Mouse (Mus musculus): ENCODE measurements around the gene Vdac1.
"Not testable (repeated sequence)": the region's sequence is repeated elsewhere in the genome, so short reads cannot be mapped to it uniquely, and the experiment has no call there.

The Vdac1 gene

DNA sequence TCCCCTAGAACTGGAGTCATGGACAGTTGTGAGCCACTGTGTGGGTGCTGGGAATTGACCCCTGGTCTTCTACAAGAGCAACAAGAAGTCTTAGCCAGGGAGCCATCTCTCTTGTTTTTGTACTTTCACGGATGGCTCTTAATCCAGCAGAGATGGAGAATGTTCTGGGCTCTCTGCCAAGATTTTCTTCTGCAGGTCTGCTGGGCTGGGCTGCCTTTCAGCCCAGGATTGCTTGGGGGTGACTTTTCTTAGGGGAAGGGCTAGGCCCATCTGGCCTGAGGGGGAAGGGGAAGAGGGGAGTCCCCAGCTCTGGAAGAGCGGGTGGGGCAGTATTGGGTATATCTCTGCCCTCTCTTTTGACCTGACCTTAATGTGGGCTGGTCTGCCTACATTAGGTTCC lies 9.9 kb downstream of the Vdac1 start:
- no peak for DNase-seq (ENCODE audit: extremely low spot score, low read depth, low spot score)

DNA sequence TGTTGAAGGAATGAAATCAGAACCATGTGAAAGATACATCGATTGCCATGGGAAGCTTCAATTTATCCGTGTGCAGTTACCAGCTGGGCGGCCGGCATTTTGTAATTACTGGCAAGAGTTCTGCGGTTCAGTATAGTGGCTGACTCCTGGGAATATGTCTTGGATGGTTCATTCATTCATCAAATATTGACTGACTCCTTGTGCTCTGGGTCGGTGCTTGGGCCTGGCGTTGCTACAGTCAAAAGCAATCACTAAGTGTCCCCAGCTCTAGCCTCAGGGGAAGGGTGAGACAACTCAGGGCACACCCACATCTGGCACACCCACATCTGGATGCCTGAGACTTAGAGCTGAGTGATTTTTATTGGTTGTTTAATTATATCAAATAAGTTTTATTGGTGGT lies 13.2 kb downstream of the Vdac1 start:
- no peak for DNase-seq (ENCODE audit: extremely low spot score, low read depth, low spot score)

DNA sequence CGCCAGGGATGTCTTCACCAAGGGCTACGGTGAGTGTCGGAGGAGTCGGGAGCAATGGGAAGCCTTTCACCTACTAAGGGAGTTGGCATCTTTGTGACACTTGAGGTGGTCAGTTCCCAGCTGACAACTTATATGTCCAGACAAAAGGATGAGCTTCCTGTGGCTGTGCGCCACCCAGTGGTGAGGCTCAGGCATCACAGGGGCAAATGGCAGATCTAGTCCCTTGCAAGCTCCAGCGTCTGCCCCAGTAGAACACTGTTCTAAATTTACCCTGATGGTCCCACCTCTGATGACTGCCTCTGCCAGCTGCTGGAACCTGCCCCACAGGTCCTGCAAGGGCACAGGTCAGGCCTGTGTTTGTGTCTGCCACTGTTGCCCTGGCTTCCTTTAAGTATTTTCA lies 13.7 kb downstream of the Vdac1 start:
- no peak for DNase-seq (ENCODE audit: extremely low spot score, low read depth, low spot score)

DNA sequence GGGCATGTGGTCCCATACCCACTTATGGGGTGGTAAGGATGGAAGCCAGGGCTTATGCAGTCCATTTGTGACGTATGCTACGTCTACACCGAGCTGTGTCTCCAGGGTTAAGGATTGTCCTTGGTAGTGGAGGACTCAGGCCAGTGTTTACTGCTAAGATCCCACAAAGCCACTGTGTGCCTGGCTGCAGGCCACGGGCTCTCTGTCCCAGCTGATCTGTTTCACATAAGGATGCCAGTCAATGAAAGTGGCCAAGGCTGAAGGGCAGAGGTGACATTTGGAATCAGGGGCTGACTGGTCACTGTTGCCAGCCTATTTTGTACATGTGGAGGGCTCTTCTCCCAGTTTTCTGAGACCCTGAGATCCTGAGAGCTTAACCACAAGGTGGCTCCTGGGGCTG lies 16.9 kb downstream of the Vdac1 start:
- no peak for DNase-seq (ENCODE audit: extremely low spot score, low read depth, low spot score)

GRCm38 (mm10) chr11:52379241-52379640 lies 18.6 kb downstream of the Vdac1 start:
- DNase-seq (ENCODE audit: extremely low spot score, low read depth, low spot score): no peak

- no peak for DNase-seq (ENCODE audit: extremely low spot score, low read depth, low spot score)
Observed at GRCm38 (mm10) chr11:52383741-52384140, 23.1 kb downstream of the Vdac1 start.

DNA sequence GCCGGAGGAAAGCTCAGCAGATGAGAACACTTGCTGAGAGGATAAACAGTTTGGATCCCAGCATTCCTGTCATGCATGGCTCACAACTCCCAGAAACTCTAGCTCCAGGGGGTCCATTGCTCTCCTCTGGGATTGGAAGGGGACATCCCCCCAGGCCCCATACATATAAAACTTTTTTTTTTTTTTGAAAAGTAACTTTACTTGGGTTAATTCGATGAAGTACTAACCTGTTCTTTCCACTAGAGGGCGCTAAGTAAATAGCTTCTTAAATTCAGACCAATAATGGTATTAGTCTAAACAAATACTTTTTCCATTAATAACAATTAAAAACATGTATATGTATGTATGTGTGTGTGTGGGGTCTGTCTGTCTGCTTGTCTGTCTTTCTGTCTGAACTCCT lies 24.0 kb downstream of the Vdac1 start:
- DNase-seq (ENCODE audit: extremely low spot score, low read depth, low spot score): no peak

- no peak for DNase-seq (ENCODE audit: extremely low spot score, low read depth, low spot score)
Observed at GRCm38 (mm10) chr11:52386892-52387291, 26.2 kb downstream of the Vdac1 start.

- DNase-seq (ENCODE audit: extremely low spot score, low read depth, low spot score): no peak
Observed at GRCm38 (mm10) chr11:52388150-52388549, 27.5 kb downstream of the Vdac1 start.

DNA sequence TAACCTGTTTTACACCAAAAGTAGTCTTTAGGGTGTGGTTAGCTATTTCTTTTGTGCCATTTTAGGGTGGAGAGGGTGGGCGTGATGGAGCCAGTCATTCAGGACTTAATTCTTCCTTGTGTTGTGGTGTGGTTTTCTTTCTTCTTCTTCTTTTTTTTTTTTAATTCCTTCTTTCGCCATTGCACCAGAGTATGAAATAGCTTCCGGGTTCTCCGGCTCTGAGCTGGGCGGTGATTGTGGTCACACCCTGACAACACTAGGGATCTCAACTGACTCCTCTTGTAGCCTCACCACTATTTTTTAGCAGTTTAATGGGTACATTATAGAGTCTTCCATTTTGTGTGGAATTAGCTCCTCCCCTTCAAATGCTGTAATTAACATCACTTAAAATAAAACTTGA lies 28.3 kb downstream of the Vdac1 start:
- not testable (repeated sequence) for DNase-seq (ENCODE audit: extremely low spot score, low read depth, low spot score)

- DNase-seq (ENCODE audit: extremely low spot score, low read depth, low spot score): no peak
Observed at GRCm38 (mm10) chr11:52389933-52390332, 29.3 kb downstream of the Vdac1 start.

GRCm38 (mm10) chr11:52394494-52394893 lies 33.8 kb downstream of the Vdac1 start:
- no peak for DNase-seq (ENCODE audit: extremely low spot score, low read depth, low spot score)

DNA sequence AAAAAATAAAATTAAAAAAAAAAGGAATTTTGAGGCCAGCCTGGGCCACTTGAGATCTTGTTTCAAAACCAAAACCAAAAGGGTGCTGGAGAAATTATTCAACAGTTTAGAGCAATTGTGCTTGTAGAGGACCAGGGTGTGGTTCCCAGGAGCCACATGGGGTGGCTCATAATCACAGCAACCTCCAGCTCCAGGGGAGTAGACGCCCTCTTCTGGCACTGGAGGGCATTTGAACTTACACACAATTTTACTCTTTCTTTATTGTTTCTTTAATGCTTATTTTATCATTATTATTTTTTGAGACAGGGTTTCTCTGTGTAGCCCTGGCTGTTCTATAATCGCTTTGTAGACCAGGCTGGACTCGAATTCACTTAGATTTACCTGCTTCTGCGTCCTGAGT lies 34.7 kb downstream of the Vdac1 start:
- no peak for DNase-seq (ENCODE audit: extremely low spot score, low read depth, low spot score)

DNA sequence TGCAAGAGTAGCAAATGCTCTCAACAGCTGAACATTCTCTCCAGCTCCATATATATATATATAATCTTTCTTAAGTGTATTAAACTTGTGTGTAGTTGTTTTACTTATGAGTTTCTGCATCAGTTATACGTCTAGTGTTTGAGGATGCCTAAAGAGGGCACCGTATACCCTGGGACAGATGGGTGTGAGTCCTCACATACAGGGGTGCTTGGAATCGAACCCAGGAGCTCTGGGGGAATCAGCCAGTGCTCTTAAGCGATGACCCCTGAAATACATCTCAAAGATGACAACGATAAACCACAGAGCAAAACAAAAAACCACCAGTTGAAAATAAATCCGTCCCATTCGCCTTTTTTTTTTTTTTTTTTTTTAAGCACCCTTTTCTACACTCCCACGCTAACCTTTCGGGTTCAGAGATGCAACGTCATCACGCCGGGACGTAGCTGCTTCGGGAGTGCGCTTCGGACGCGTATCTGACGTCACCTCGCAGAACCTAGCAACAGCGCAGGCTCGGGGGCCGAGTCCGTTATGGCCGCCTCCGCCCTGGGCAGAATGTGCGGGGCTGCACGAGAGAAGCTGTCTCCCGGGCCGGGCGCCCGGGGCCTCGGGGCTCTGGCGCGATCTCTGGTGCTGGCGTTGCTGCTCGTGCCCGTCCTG lies 35.4 kb downstream of the Vdac1 start, which contains the start of gene 9530068E07Rik:
Gene 9530068E07Rik (plus strand): TSS at position 489 of the 657 bp plus-strand sequence.
- peak; percentile 83 for DNase-seq (ENCODE audit: extremely low spot score, low read depth, low spot score)

DNA sequence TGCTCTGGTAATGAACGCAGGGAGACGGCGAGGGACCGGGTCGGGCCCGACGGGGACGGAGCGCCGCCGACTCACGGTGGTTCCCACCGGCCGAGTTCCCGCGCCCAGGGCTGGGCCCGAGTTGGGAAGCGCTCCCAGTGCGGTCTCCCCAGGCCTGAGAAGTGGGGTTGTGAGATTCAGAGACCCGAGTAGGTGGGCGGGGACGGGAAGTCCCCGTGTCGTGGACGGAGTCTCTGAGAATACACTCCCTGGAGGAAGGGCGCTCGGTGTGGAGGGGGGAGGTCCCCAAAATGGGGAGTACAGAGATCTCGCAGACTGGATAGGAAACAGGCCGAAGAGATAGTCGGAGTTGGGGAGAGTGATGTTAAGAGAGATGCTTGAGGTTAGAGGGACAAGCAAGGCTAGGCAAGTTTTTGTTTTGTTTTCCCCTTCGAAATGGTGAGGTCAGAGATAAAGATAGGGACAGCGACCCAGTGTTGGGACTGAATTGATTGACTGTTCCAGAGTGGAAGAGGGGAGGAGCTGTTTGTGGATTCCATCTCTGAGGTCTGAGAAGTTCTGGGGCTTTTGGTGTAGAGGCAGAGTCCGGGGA lies 36.0 kb downstream of the Vdac1 start:
- no peak for DNase-seq (ENCODE audit: extremely low spot score, low read depth, low spot score)

DNA sequence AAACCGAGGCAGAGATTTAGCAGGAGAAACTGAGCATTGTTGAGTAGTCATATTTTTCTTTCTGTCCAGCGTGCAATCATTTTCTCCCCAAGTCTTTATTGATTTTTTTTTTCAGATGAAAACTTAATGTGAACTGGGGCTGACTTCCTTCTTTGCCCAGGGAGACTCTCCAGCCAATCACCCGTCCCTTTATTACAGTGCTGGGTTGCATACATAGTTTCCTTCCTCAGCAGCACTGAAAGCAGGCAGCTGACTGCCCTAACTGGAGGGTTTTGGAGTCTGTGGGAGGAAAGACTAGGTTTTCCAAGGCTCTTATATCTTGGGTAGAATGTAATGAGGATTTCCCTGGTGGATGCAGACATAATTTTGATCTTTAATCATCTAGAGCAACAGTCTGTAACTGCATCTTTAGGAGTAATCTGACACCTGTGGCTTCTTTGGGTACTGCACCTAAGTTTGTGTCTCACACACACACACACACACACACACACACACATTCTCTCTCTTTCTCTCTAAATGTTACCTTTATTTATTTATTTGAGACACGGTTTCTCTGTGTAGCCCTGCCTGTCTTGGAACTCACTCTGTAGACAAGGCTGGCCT lies 36.8 kb downstream of the Vdac1 start:
- no peak for DNase-seq (ENCODE audit: extremely low spot score, low read depth, low spot score)

- no peak for DNase-seq (ENCODE audit: extremely low spot score, low read depth, low spot score)
Observed at GRCm38 (mm10) chr11:52401476-52401875, 40.8 kb downstream of the Vdac1 start.

DNA sequence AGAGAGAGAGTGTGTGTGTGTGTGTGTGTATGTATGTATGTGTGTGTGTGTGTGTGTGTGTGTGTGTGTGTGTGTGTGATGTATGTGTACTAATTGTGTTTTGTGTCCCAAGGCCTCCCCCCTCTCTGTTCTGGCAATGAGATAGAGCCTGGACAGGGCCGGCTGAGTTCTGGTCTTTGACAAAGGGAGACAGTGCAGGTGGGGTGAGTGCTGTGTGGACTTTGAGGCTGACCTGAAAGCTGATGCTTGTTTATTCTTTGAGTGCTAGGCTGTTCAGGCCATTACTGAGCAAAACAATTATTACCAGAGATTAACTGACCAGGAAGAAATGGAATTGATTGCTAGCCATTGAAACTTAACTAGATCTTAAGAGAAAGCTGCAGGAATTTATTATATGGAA lies 41.9 kb downstream of the Vdac1 start:
- DNase-seq (ENCODE audit: extremely low spot score, low read depth, low spot score): no peak

- DNase-seq (ENCODE audit: extremely low spot score, low read depth, low spot score): no peak
Observed at GRCm38 (mm10) chr11:52404209-52404608, 43.5 kb downstream of the Vdac1 start.

- no peak for DNase-seq (ENCODE audit: extremely low spot score, low read depth, low spot score)
Observed at GRCm38 (mm10) chr11:52405196-52405688, 44.6 kb downstream of the Vdac1 start.

DNA sequence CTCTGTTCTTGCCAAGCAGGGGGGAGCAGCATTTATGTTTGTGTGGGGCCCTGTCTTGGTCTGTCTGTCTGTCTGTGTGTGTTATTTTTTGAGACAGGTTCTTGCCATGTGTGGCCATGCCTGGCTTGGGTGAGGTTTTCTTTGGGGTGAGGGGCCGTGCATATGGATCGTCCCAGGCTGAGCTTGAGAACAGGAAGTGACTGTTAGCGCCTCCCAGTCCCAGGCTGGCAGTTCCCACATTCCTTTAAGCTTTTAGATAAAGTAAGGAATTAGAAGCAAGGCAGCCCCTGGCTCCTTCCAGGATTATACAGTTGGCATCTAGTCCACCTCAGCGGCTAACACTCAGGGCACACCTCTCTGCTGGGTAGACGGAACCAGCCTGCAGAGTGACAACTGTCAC lies 48.7 kb downstream of the Vdac1 start:
- DNase-seq (ENCODE audit: extremely low spot score, low read depth, low spot score): no peak

- no peak for DNase-seq (ENCODE audit: extremely low spot score, low read depth, low spot score)
Observed at GRCm38 (mm10) chr11:52418358-52418757, 57.7 kb downstream of the Vdac1 start.
